Mouse (Mus musculus): ENCODE results near the gene Sdhc. TPM values are rescaled to one million over a fixed set of nuclear protein-coding genes. Genes with fewer than 3 reads are reported as not detected.

Gene Sdhc
- polyA plus RNA-seq, 1 experiment from 2014 or later: 642 TPM

DNA sequence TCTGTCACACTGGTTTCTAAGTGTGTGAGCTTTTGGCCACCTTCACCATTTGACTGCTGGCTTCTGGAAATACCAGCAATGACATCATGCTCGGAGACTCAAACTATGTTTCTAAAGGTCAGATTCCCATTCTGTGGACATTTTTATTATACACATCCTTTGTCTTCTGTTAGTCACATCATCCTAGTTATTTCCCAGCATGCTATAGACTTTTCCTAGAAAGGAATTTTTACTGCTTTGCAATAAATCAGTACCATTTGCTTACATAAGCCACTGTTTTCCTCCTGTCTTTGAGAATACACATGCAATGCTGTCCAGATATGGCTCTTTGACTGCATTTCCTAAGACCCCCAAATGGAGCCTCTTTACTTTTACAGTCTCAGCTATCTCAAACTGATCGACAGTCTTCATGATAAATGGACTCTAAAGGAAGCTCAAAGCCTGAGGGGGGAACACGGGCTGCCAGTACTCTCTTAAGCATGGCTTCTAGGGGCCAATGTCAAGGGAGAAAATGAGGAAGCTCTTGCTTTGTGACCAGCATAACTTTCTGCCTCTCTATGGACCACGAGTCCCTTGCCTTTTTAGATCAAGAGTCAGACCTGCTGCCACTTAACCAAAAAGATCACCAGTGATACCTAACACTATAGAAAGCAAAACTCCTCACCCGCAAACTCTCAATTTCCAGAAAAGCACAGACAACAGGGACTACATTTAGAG is 15.4 kb upstream of the Sdhc start:
- H3K36me3 ChIP-seq (ENCODE audit: control insufficient read depth, insufficient read depth, low read length): no peaks in the 10 kb centered on the region
- peaks cover 2% of the 10 kb centered on the region in 2 experiments; a peak in 1 of 4 replicates for H3K4me1 ChIP-seq (ENCODE audit: control insufficient read depth in 2 of 2, insufficient read depth in 2 of 2, low read length in 2 of 2)
- 56% methylated on average over 5 of the region's 5 CpGs for whole genome bisulfite sequencing
- no peaks in the 10 kb centered on the region for H3K9me3 ChIP-seq (ENCODE audit: control insufficient read depth, low read length)
- ATAC-seq (ENCODE audit: insufficient number of reproducible peaks, insufficient read depth, low FRiP score, low read depth): no peak
- no peak overlapping the region for H3K9ac ChIP-seq (ENCODE audit: low read length)
- H3K4me3 ChIP-seq (ENCODE audit: control insufficient read depth in 1 of 2, insufficient read depth in 1 of 2, low read depth in 1 of 2, low read length in 2 of 2): no peak overlapping the region
- no peaks in the 10 kb centered on the region for H3K27me3 ChIP-seq (ENCODE audit: control insufficient read depth, insufficient read depth, low read length)
- no peak overlapping the region for H3K4me2 ChIP-seq (ENCODE audit: low read length)
- no peak overlapping the region for H3K27ac ChIP-seq (replicated peaks in 1 of 2; ENCODE audit: control insufficient read depth in 1 of 2, insufficient read depth in 1 of 2, low read depth in 2 of 2, low read length in 2 of 2)

DNA sequence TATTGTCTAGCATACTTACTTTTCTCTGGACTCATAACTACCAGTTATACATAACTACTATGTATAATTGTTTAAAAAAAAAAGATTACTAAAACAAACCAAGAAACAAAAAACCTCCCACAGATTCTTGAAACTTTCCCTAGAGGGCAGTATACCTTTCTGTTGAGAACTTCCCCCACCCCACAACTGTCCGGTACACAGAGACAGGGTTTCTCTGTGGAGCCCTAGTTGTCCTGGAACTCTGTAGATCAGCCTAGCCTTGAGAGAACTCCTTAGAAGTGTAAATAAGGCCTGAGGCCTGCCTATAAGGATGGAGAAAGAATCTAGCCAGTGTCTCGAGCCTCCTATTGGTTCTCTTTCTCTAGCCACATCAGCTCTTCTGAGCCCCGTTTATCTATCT is 13.9 kb upstream of the Sdhc start:
- Histone ChIP-seq H3K36me3 (ENCODE audit: control insufficient read depth, insufficient read depth, low read length) (no peaks in the 10 kb centered on the region), H3K4me2 (ENCODE audit: low read length) (no peak overlapping the region), H3K4me3 (ENCODE audit: control insufficient read depth in 1 of 2, insufficient read depth in 1 of 2, low read depth in 1 of 2, low read length in 2 of 2) (no peak overlapping the region), H3K9me3 (ENCODE audit: control insufficient read depth, low read length) (no peaks in the 10 kb centered on the region), H3K9ac (ENCODE audit: low read length) (no peak overlapping the region), H3K27ac (replicated peaks in 1 of 2; ENCODE audit: control insufficient read depth in 1 of 2, insufficient read depth in 1 of 2, low read depth in 2 of 2, low read length in 2 of 2) (no peak overlapping the region), H3K27me3 (ENCODE audit: control insufficient read depth, insufficient read depth, low read length) (0 out of 2 replicates have a peak, but pooled peaks cover 3% of the 10 kb centered on the region), H3K4me1 (ENCODE audit: control insufficient read depth in 2 of 2, insufficient read depth in 2 of 2, low read length in 2 of 2) (peaks cover 4 to 9% of the 10 kb centered on the region in 2 experiments)
- WGBS: 24% methylated on average over 3 of the region's 3 CpGs
- ATAC-seq (ENCODE audit: insufficient number of reproducible peaks, insufficient read depth, low FRiP score, low read depth): no peak

DNA sequence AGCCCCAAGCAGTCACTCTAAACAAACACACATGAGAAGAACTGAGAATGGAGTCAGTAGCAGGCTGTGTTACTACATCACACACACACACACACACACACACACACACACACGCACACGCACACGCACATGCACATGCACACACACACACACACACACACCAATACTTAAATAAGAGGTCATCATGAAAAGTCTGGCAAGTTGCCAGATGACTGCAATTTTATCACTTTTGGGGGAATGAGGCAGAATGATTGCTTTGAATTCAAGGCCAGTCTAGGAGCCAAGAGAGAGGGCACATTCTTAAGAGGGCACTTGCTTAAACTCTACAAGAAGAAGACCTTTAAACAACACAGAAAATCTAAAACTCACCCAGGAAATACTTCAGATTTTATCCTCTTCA is 12.1 kb upstream of the Sdhc start:
- Histone ChIP-seq H3K4me3 (ENCODE audit: control insufficient read depth in 1 of 2, insufficient read depth in 1 of 2, low read depth in 1 of 2, low read length in 2 of 2) (no peak overlapping the region), H3K9ac (ENCODE audit: low read length) (no peak overlapping the region), H3K4me1 (ENCODE audit: control insufficient read depth in 2 of 2, insufficient read depth in 2 of 2, low read length in 2 of 2) (peaks cover 5 to 9% of the 10 kb centered on the region in 2 experiments), H3K36me3 (ENCODE audit: control insufficient read depth, insufficient read depth, low read length) (no peaks in the 10 kb centered on the region), H3K27ac (replicated peaks in 1 of 2; ENCODE audit: control insufficient read depth in 1 of 2, insufficient read depth in 1 of 2, low read depth in 2 of 2, low read length in 2 of 2) (no peak overlapping the region), H3K9me3 (ENCODE audit: control insufficient read depth, low read length) (no peaks in the 10 kb centered on the region), H3K4me2 (ENCODE audit: low read length) (no peak overlapping the region), H3K27me3 (ENCODE audit: control insufficient read depth, insufficient read depth, low read length) (peaks cover 13% of the 10 kb centered on the region; the same call in 1 of the 2 replicates)
- ATAC-seq (ENCODE audit: insufficient number of reproducible peaks, insufficient read depth, low FRiP score, low read depth): no peak
- WGBS: 81% methylated on average over 3 of the region's 3 CpGs

DNA sequence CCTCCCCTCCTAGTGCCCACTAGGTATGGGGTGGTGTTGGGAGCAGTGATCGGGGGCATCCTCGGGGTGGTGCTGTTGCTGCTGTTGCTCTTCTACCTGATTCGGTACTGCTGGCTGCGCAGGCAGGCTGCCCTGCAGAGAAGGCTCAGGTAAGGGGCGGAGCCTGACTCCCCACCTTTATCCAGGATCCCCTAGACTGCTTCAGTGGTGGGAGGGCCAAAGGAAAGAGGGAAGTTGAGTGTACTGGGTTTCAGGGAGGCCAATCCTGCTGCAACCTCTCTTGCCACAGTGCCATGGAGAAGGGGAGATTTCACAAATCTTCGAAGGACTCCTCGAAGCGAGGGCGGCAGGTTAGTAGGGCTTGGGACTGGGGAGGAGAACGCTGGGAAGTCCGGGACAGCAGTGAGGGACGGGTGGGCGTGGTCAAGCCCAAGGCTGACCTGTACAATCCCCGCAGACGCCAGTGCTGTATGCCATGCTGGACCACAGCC is 9.1 kb upstream of the Sdhc start:
- Histone ChIP-seq H3K9ac (ENCODE audit: low read length) (peak overlapping the region; percentile 27), H3K4me2 (ENCODE audit: low read length) (peak overlapping the region; percentile 51), H3K27ac (replicated peaks in 1 of 2; ENCODE audit: control insufficient read depth in 1 of 2, insufficient read depth in 1 of 2, low read depth in 2 of 2, low read length in 2 of 2) (no peak overlapping the region), H3K36me3 (ENCODE audit: control insufficient read depth, insufficient read depth, low read length) (no peaks in the 10 kb centered on the region), H3K4me3 (ENCODE audit: control insufficient read depth in 1 of 2, insufficient read depth in 1 of 2, low read depth in 1 of 2, low read length in 2 of 2) (peak overlapping the region; percentile 1 to 31), H3K4me1 (ENCODE audit: control insufficient read depth in 2 of 2, insufficient read depth in 2 of 2, low read length in 2 of 2) (peaks cover 5 to 9% of the 10 kb centered on the region in 2 experiments), H3K9me3 (ENCODE audit: control insufficient read depth, low read length) (no peaks in the 10 kb centered on the region), H3K27me3 (ENCODE audit: control insufficient read depth, insufficient read depth, low read length) (peaks cover 25% of the 10 kb centered on the region; the same call in 1 of the 2 replicates)
- ATAC-seq (ENCODE audit: insufficient number of reproducible peaks, insufficient read depth, low FRiP score, low read depth): no peak
- WGBS: 6% methylated on average over 15 of the region's 15 CpGs

DNA sequence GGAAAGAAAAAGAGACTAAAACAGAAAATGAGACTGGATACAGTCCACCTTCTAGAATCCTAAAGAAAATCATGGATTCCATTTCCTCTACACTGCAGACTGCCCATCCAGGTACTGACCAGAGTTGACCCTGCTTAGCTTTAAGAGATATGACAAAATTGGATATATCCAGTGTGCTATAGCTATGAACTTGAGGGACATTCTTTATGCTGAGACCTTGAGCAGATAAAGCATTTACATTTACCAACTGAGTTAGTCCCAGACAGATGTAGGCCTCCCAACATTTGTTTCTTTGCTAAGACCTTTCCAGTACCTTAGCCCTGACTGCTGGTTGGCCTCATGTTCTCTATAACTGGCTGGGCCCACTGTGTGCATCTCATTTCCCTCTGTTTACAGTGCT is 7.6 kb upstream of the Sdhc start:
- H3K4me2 ChIP-seq (ENCODE audit: low read length): no peak overlapping the region
- peaks cover 25% of the 10 kb centered on the region; the same call in 1 of the 2 replicates for H3K27me3 ChIP-seq (ENCODE audit: control insufficient read depth, insufficient read depth, low read length)
- H3K9me3 ChIP-seq (ENCODE audit: control insufficient read depth, low read length): no peaks in the 10 kb centered on the region
- no peak overlapping the region for H3K4me3 ChIP-seq (ENCODE audit: control insufficient read depth in 1 of 2, insufficient read depth in 1 of 2, low read depth in 1 of 2, low read length in 2 of 2)
- H3K9ac ChIP-seq (ENCODE audit: low read length): no peak overlapping the region
- H3K27ac ChIP-seq (replicated peaks in 1 of 2; ENCODE audit: control insufficient read depth in 1 of 2, insufficient read depth in 1 of 2, low read depth in 2 of 2, low read length in 2 of 2): no peak overlapping the region
- ATAC-seq (ENCODE audit: insufficient number of reproducible peaks, insufficient read depth, low FRiP score, low read depth): no peak
- H3K36me3 ChIP-seq (ENCODE audit: control insufficient read depth, insufficient read depth, low read length): no peaks in the 10 kb centered on the region
- H3K4me1 ChIP-seq (ENCODE audit: control insufficient read depth in 2 of 2, insufficient read depth in 2 of 2, low read length in 2 of 2): peaks cover 5 to 9% of the 10 kb centered on the region in 2 experiments

DNA sequence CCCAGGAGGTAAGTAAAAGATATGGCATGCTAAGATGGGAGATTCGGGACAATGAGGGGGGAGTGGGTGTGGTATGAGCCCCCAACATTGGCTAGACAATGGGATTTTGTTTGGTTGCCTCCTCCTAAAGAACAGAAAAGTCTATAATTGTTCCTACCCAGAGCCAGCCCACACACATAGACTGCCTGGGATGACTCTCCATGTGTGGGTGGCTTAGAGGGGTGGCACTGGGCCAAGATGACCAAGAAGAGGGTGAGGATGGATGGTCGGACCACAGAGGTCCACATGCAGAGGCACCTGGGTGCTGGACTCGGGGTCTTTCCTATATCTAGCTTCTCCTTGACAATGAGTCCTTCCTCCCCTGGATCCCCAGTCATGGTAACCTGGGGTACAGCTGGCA is 6.2 kb upstream of the Sdhc start:
- Histone ChIP-seq H3K9ac (ENCODE audit: low read length) (no peak overlapping the region), H3K36me3 (ENCODE audit: control insufficient read depth, insufficient read depth, low read length) (no peaks in the 10 kb centered on the region), H3K27ac (replicated peaks in 1 of 2; ENCODE audit: control insufficient read depth in 1 of 2, insufficient read depth in 1 of 2, low read depth in 2 of 2, low read length in 2 of 2) (no peak overlapping the region), H3K4me2 (ENCODE audit: low read length) (no peak overlapping the region), H3K9me3 (ENCODE audit: control insufficient read depth, low read length) (no peaks in the 10 kb centered on the region), H3K4me3 (ENCODE audit: control insufficient read depth in 1 of 2, insufficient read depth in 1 of 2, low read depth in 1 of 2, low read length in 2 of 2) (no peak overlapping the region), H3K4me1 (ENCODE audit: control insufficient read depth in 2 of 2, insufficient read depth in 2 of 2, low read length in 2 of 2) (peaks cover 5 to 9% of the 10 kb centered on the region in 2 experiments), H3K27me3 (ENCODE audit: control insufficient read depth, insufficient read depth, low read length) (peaks cover 25% of the 10 kb centered on the region; the same call in 1 of the 2 replicates)
- WGBS: 66% methylated on average over 3 of the region's 3 CpGs
- ATAC-seq (ENCODE audit: insufficient number of reproducible peaks, insufficient read depth, low FRiP score, low read depth): no peak

DNA sequence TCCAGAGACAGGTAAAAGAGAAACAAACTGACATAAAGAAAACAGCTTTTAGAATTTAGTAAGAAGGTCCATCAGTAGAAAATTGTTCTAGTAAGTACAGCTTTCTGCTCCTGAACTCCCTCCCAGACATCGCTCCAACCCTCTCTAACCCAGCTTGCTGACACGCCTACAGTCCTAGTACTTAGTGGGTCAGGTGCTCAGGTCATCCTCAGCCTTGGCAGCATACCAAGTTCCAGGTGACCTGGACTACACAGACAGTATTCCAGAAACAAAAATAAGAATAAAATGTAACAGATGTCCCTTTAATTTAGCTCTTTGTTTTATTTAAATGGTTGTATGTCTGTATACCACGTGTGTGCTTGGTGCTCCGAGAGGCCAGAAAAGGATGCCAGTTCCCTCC is 1.6 kb upstream of the Sdhc start:
- Histone ChIP-seq H3K36me3 (ENCODE audit: control insufficient read depth, insufficient read depth, low read length) (no peaks in the 10 kb centered on the region), H3K4me2 (ENCODE audit: low read length) (no peak overlapping the region), H3K4me1 (ENCODE audit: control insufficient read depth in 2 of 2, insufficient read depth in 2 of 2, low read length in 2 of 2) (peaks cover 5 to 15% of the 10 kb centered on the region in 2 experiments), H3K9me3 (ENCODE audit: control insufficient read depth, low read length) (no peaks in the 10 kb centered on the region), H3K9ac (ENCODE audit: low read length) (no peak overlapping the region), H3K27ac (replicated peaks in 1 of 2; ENCODE audit: control insufficient read depth in 1 of 2, insufficient read depth in 1 of 2, low read depth in 2 of 2, low read length in 2 of 2) (no peak overlapping the region), H3K27me3 (ENCODE audit: control insufficient read depth, insufficient read depth, low read length) (peaks cover 12% of the 10 kb centered on the region; the same call in 1 of the 2 replicates), H3K4me3 (ENCODE audit: control insufficient read depth in 1 of 2, insufficient read depth in 1 of 2, low read depth in 1 of 2, low read length in 2 of 2) (no peak overlapping the region)
- no peak for ATAC-seq (ENCODE audit: insufficient number of reproducible peaks, insufficient read depth, low FRiP score, low read depth)
- WGBS: 83% methylated on average over 4 of the region's 4 CpGs
